Mouse (Mus musculus) heart, embryonic 16.5 days (tissue): Measurements from ENCODE around the gene Tmem63a. TPM values are rescaled to one million over a fixed set of nuclear protein-coding genes. Genes with fewer than 3 reads are reported as not detected.
A peak's percentile ranks its signal among the peaks of the same experiment; 100 is the strongest.
"Not testable (repeated sequence)": the region's sequence is repeated elsewhere in the genome, so short reads cannot be mapped to it uniquely, and the experiment has no call there.

Experiments
- ATAC-seq: fragments of 200-750 bp; cut with Nextera tagmentation; replicated peaks from 2 replicates; pipeline ENCODE4 v1.8.0; 2017; ENCODE audit warnings: moderate number of reproducible peaks; ENCODE audit not compliant: insufficient read depth, low FRiP score; ENCODE audit errors: extremely low read depth
- H3K27ac ChIP-seq: fragments of 300-500 bp; sonication (generic); 2 replicates; pipeline ENCODE4 v1.5.1; 2014; ENCODE audit warnings: mild to moderate bottlenecking, low read length, control low read depth, moderate library complexity
- H3K27me3 ChIP-seq: fragments of 300-500 bp; sonication (generic); 2 replicates; pipeline ENCODE4 v1.6.1; 2014; ENCODE audit warnings: low read length, mixed read lengths; ENCODE audit not compliant: control insufficient read depth, insufficient read depth
- H3K36me3 ChIP-seq: fragments of 300-500 bp; sonication (generic); 2 replicates; pipeline ENCODE4 v1.6.1; 2014; ENCODE audit not compliant: control insufficient read depth, insufficient read depth
- H3K4me1 ChIP-seq: fragments of 300-500 bp; sonication (generic); 2 replicates; pipeline ENCODE4 v1.6.1; 2014; ENCODE audit warnings: low read length, mixed read lengths; ENCODE audit not compliant: control insufficient read depth, insufficient read depth
- H3K4me2 ChIP-seq: fragments of 300-500 bp; sonication (generic); 2 replicates; pipeline ENCODE4 v1.6.1; 2014; ENCODE audit warnings: low read depth, mild to moderate bottlenecking, control low read depth, low read length
- H3K4me3 ChIP-seq: fragments of 300-500 bp; sonication (generic); 2 replicates; pipeline ENCODE4 v1.5.1; 2014; ENCODE audit warnings: mild to moderate bottlenecking, control low read depth, low read length
- H3K9ac ChIP-seq: fragments of 300-500 bp; sonication (generic); 2 replicates; pipeline ENCODE4 v1.6.1; 2014; ENCODE audit warnings: low read length, control low read depth
- H3K9me3 ChIP-seq: fragments of 300-500 bp; sonication (generic); replicated peaks from 2 replicates; pipeline ENCODE4 v1.6.1; 2016; ENCODE audit warnings: low read length; ENCODE audit not compliant: control insufficient read depth
- WGBS: fragments of 180-500 bp; shearing (Covaris S2); extraction: QIAGEN DNeasy Blood & Tissue Kit; methylation state at CpG from one replicate; pipeline ENCODE4 v1.1.7; 2014; 5-methylcytosine and 5-hydroxymethylcytosine counted together
- polyA plus RNA-seq: library from polyadenylated mRNA; unstranded; fragments of >200 nt; fragmentation: Nextera tagmentation; extraction: Ambion mirVana; gene quantifications from 2 replicates; pipeline ENCODE4 v1.2.1, GENCODE M21; 2015

Tmem63a gene
- polyA plus RNA-seq: 11.2 and 14.8 TPM in 2 replicates

- Histone ChIP-seq H3K4me3 (peak within 1 kb of the TSS; percentile 91), H3K4me2 (peak within 1 kb of the TSS; percentile 96), H3K27me3 (peaks cover 4% of the 10 kb centered on the region; the same call in 1 of the 2 replicates), H3K4me1 (peaks cover 40% of the 10 kb centered on the region), H3K9me3 (no peaks in the 10 kb centered on the region), H3K27ac (peak within 1 kb of the TSS; percentile 93), H3K36me3 (no peaks in the 10 kb centered on the region), H3K9ac (peak within 1 kb of the TSS; percentile 94)
- WGBS: under 1% methylated on average over 72 of the region's 73 CpGs
- peak; percentile 76 for ATAC-seq
Observed at GRCm38 (mm10) chr1:180942166-180943031, at the start of gene Tmem63a. TSS of gene Tmem63a (plus strand) at chr1:180942344.

DNA sequence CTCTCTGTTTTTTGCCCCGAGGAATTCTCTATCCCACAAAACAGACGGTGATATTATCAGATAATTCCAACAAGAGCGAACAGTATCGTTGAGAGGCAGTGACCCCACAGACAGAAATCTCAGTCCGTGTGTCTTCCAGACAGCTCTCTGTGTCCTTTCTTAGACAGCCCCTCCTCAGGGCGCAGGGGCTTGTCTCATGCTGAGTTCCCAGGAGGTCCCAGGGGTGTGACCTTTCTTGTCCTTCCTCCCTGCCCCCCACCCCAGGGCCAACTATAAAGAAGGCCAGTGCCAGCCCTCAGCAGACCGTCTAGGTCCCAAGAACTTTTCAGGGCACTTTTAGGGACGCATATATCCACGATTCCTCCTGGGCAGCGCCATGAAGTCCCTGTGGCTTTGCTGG is 49.3 kb upstream of the Tmem63a start, which contains the start of gene Lefty2:
TSS of gene Lefty2 (plus strand) at position 301 of the 400 bp plus-strand sequence.
- Histone ChIP-seq H3K36me3 (no peaks in the 10 kb centered on the region), H3K9me3 (no peaks in the 10 kb centered on the region), H3K27ac (no peak within 1 kb of the TSS), H3K9ac (no peak within 1 kb of the TSS), H3K4me3 (no peak within 1 kb of the TSS), H3K4me1 (peaks cover 9% of the 10 kb centered on the region), H3K27me3 (peaks cover 27% of the 10 kb centered on the region), H3K4me2 (no peak within 1 kb of the TSS)
- no peak for ATAC-seq
- 47% methylated on average over 10 of the region's 10 CpGs for WGBS

- WGBS: 6% methylated on average over 43 of the region's 51 CpGs
- Histone ChIP-seq H3K4me2 (peak overlapping the region; percentile 47), H3K4me3 (peak overlapping the region; percentile 22), H3K27me3 (peaks cover 27% of the 10 kb centered on the region)
- not testable (repeated sequence) for ATAC-seq, H3K36me3 ChIP-seq, H3K27ac ChIP-seq, H3K9ac ChIP-seq, H3K9me3 ChIP-seq, H3K4me1 ChIP-seq
Observed at GRCm38 (mm10) chr1:180894088-180894987, 47.8 kb upstream of the Tmem63a start.

DNA sequence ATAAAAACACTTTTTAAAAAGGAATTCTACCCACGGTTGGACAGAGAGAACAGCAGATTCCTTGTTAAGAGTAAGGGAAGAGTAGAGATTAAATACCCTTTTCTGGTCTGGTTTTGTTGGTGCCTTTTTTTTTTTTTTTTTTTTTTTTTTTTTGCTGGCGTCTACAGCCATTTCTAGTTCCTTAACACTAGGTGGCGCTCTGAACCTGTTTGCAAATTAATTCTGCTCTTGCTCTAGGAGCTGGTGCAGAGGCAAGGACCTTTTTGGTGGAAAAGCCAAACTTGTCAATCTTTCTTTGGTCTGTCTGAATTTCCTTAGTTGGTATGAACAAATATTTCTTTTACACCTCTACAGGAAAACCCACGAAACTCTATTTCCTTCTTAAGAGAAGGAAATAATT is 41.0 kb upstream of the Tmem63a start:
- 2% methylated on average over 4 of the region's 4 CpGs for WGBS
- Histone ChIP-seq H3K36me3 (no peaks in the 10 kb centered on the region), H3K27me3 (no peaks in the 10 kb centered on the region), H3K4me1 (peaks cover 12% of the 10 kb centered on the region), H3K9ac (no peak overlapping the region), H3K4me2 (no peak overlapping the region), H3K27ac (no peak overlapping the region), H3K4me3 (no peak overlapping the region), H3K9me3 (no peaks in the 10 kb centered on the region)
- no peak for ATAC-seq

GRCm38 (mm10) chr1:180902915-180903314 is 39.2 kb upstream of the Tmem63a start:
- Histone ChIP-seq H3K27me3 (no peaks in the 10 kb centered on the region), H3K9ac (no peak overlapping the region), H3K9me3 (no peaks in the 10 kb centered on the region), H3K36me3 (peaks cover 5% of the 10 kb centered on the region), H3K27ac (no peak overlapping the region), H3K4me2 (no peak overlapping the region), H3K4me3 (no peak overlapping the region), H3K4me1 (peaks cover 12% of the 10 kb centered on the region)
- no peak for ATAC-seq
- WGBS: 31% methylated on average over 5 of the region's 5 CpGs

GRCm38 (mm10) chr1:180903666-180904038 is 38.5 kb upstream of the Tmem63a start:
- 32% methylated on average over 10 of the region's 10 CpGs for WGBS
- no peak for ATAC-seq
- H3K27ac ChIP-seq: peak overlapping the region; percentile 74; the same call in 1 of the 2 replicates
- H3K9ac ChIP-seq: peak overlapping the region; percentile 72
- H3K27me3 ChIP-seq: no peaks in the 10 kb centered on the region
- peaks cover 12% of the 10 kb centered on the region for H3K4me1 ChIP-seq
- H3K4me2 ChIP-seq: peak overlapping the region; percentile 89
- H3K4me3 ChIP-seq: peak overlapping the region; percentile 79
- no peaks in the 10 kb centered on the region for H3K9me3 ChIP-seq
- peaks cover 5% of the 10 kb centered on the region for H3K36me3 ChIP-seq

DNA sequence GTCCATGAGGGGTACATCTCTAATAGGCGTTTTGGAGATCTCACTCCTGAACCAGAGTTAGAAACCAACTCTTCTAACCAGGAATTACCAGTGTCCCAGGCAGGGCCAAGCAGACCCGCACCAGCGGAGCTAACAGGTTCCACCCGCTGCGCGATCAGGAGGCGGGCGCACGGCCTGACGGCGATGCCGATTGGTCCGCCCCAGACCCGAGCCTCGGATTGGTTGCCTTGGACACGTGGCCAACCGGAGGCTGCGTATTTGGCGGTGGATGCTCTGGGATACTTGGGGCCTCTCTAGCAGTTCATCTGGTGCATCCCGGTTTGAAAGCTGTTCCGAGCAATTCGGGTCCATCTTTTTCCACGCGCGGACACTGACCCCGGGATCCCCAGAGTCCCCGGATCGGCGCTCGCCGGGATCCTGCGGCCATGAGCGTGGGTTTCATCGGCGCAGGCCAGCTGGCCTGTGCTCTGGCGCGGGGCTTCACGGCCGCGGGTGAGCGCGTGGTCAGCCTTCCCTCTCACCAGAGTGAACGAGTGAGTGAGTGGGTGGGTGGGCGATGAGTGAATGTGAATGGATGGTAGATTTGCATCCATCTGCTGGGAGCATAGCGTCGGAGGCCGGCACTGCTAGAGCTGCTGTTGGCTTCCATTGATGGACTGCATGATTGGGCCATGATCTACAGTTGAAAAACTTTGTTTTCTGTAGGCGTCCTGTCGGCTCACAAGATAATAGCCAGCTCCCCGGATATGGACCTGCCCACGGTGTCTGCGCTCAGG is 37.9 kb upstream of the Tmem63a start, which contains the start of gene Pycr2:
TSS of gene Pycr2 (plus strand) at position 255 of the 776 bp plus-strand sequence.
- no peaks in the 10 kb centered on the region for H3K27me3 ChIP-seq
- H3K4me1 ChIP-seq: peaks cover 12% of the 10 kb centered on the region
- H3K9me3 ChIP-seq: no peaks in the 10 kb centered on the region
- H3K9ac ChIP-seq: peak within 1 kb of the TSS; percentile 85
- H3K27ac ChIP-seq: peak within 1 kb of the TSS; percentile 74
- peak; percentile 99 for ATAC-seq
- under 1% methylated on average over 52 of the region's 52 CpGs for WGBS
- peaks cover 5% of the 10 kb centered on the region for H3K36me3 ChIP-seq
- peak within 1 kb of the TSS; percentile 79 for H3K4me3 ChIP-seq
- H3K4me2 ChIP-seq: peak within 1 kb of the TSS; percentile 89

DNA sequence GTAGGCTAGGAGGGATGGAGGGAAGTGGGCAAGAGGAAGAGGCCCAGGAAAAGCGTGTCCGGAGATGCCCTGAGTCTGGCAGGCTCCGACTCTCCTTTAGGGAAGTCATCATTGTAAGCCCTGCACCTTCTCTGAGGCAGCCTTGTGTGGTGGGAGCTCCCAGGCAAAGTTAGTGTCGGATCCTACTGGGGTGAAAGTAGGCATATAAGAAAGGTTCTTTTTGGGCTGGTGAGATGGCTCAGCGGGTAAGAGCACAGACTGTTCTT is 37.4 kb upstream of the Tmem63a start:
- 2% methylated on average over 5 of the region's 5 CpGs for WGBS
- Histone ChIP-seq H3K9ac (peak overlapping the region; percentile 85), H3K4me1 (peaks cover 12% of the 10 kb centered on the region), H3K27me3 (no peaks in the 10 kb centered on the region), H3K9me3 (no peaks in the 10 kb centered on the region), H3K4me3 (peak overlapping the region; percentile 79), H3K36me3 (peaks cover 5% of the 10 kb centered on the region), H3K27ac (no peak overlapping the region; the same call in 1 of the 2 replicates), H3K4me2 (peak overlapping the region; percentile 89)
- ATAC-seq: 0 out of 2 replicates have a peak, but pooled peaks have one; percentile 4
